Mouse (Mus musculus): ENCODE data around the gene Cdk5rap2. TPM values are rescaled to one million over a fixed set of nuclear protein-coding genes. Genes with fewer than 3 reads are reported as not detected.

The Cdk5rap2 gene
- polyA plus RNA-seq, 1 experiment from 2014 or later = 13.9 TPM

GRCm38 (mm10) chr4:70334995-70335394, 75.2 kb downstream of the Cdk5rap2 start:
- H3K9me3 ChIP-seq = no peaks in the 10 kb centered on the region
- ATAC-seq = no peak
- no peaks in the 10 kb centered on the region for H3K4me1 ChIP-seq (replicated peaks)
- H3K4me3 ChIP-seq (replicated peaks) = no peak overlapping the region
- no peak overlapping the region for H3K4me2 ChIP-seq (replicated peaks)
- no peak overlapping the region for H3K27ac ChIP-seq
- 84% methylated on average over 4 of the region's 4 CpGs for WGBS
- no peaks in the 10 kb centered on the region for H3K36me3 ChIP-seq
- H3K9ac ChIP-seq = no peak overlapping the region
- no peaks in the 10 kb centered on the region for H3K27me3 ChIP-seq (replicated peaks)

- Histone ChIP-seq H3K4me2 (replicated peaks) (no peak overlapping the region), H3K9me3 (no peaks in the 10 kb centered on the region), H3K27me3 (replicated peaks) (no peaks in the 10 kb centered on the region), H3K4me3 (replicated peaks) (no peak overlapping the region), H3K4me1 (replicated peaks) (no peaks in the 10 kb centered on the region), H3K9ac (no peak overlapping the region), H3K27ac (no peak overlapping the region), H3K36me3 (no peaks in the 10 kb centered on the region)
- no peak for ATAC-seq
- 92% methylated on average over 6 of the region's 6 CpGs for WGBS
Measured at GRCm38 (mm10) chr4:70332981-70333380, 77.3 kb downstream of the Cdk5rap2 start.

DNA sequence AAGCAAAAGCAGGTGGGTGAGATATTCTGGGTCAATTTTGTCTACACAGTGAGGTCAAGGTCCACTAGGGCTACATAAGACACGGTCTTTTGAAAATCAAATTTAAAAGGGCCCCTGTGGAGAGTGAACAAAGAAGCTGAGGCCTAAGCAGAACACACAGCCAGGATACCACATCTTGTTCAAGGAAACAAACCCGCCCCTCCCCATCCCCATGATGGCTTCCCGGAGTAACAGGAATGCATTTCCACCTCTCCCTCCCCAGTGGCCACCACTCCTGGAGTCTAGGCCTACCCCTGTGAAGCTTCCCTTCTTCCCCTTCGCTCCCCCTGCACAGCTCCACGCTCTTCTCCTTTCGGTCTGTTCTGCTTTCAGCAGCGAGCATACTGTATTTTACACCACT, 77.7 kb downstream of the Cdk5rap2 start:
- no peak overlapping the region for H3K9ac ChIP-seq
- H3K27me3 ChIP-seq (replicated peaks) = no peaks in the 10 kb centered on the region
- WGBS = 85% methylated on average over 7 of the region's 7 CpGs
- no peak overlapping the region for H3K4me2 ChIP-seq (replicated peaks)
- H3K4me3 ChIP-seq (replicated peaks) = no peak overlapping the region
- ATAC-seq = no peak
- no peaks in the 10 kb centered on the region for H3K36me3 ChIP-seq
- no peaks in the 10 kb centered on the region for H3K9me3 ChIP-seq
- H3K27ac ChIP-seq = no peak overlapping the region
- no peaks in the 10 kb centered on the region for H3K4me1 ChIP-seq (replicated peaks)

- Histone ChIP-seq H3K9ac (no peak overlapping the region), H3K27ac (no peak overlapping the region), H3K9me3 (no peaks in the 10 kb centered on the region), H3K27me3 (replicated peaks) (no peaks in the 10 kb centered on the region), H3K36me3 (no peaks in the 10 kb centered on the region), H3K4me3 (replicated peaks) (no peak overlapping the region), H3K4me1 (replicated peaks) (no peaks in the 10 kb centered on the region), H3K4me2 (replicated peaks) (no peak overlapping the region)
- no peak for ATAC-seq
- WGBS = 89% methylated on average over 6 of the region's 6 CpGs
Measured at GRCm38 (mm10) chr4:70331181-70331580, 79.1 kb downstream of the Cdk5rap2 start.

DNA sequence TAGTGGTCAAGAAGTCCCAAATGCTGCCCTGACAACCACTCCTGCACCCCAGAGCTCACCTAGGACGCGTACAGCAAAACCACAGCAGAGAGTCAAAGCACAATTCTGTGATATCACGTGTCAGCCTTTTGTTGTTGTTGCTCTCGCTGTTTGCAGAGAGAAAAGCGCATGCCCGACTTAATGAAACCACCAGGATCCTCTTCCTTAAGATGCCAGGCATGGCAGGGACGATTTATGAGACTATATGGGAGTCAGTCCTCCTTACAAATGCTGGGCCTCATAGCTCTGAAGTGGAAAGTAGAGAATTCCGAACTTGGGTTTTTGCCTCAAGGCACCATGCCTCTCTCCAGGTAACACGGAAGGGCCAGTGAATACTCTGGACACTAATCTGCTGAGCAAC, 82.2 kb downstream of the Cdk5rap2 start:
- no peak overlapping the region for H3K9ac ChIP-seq
- H3K27me3 ChIP-seq (replicated peaks) = no peaks in the 10 kb centered on the region
- H3K4me2 ChIP-seq (replicated peaks) = no peak overlapping the region
- H3K27ac ChIP-seq = no peak overlapping the region
- H3K4me3 ChIP-seq (replicated peaks) = no peak overlapping the region
- 91% methylated on average over 9 of the region's 9 CpGs for WGBS
- H3K4me1 ChIP-seq (replicated peaks) = no peaks in the 10 kb centered on the region
- no peaks in the 10 kb centered on the region for H3K9me3 ChIP-seq
- ATAC-seq = no peak
- H3K36me3 ChIP-seq = no peaks in the 10 kb centered on the region

GRCm38 (mm10) chr4:70327436-70327835, 82.8 kb downstream of the Cdk5rap2 start:
- no peaks in the 10 kb centered on the region for H3K9me3 ChIP-seq
- H3K4me1 ChIP-seq (replicated peaks) = no peaks in the 10 kb centered on the region
- no peak overlapping the region for H3K9ac ChIP-seq
- H3K27ac ChIP-seq = no peak overlapping the region
- WGBS = 76% methylated on average over 1 of the region's 1 CpGs
- no peaks in the 10 kb centered on the region for H3K36me3 ChIP-seq
- H3K4me3 ChIP-seq (replicated peaks) = no peak overlapping the region
- no peak for ATAC-seq
- H3K27me3 ChIP-seq (replicated peaks) = no peaks in the 10 kb centered on the region
- H3K4me2 ChIP-seq (replicated peaks) = no peak overlapping the region

GRCm38 (mm10) chr4:70321586-70321985, 88.7 kb downstream of the Cdk5rap2 start:
- Histone ChIP-seq H3K27me3 (replicated peaks) (no peaks in the 10 kb centered on the region), H3K36me3 (peaks cover 5% of the 10 kb centered on the region; the same call in 1 of the 2 replicates), H3K4me3 (replicated peaks) (no peak overlapping the region), H3K9ac (no peak overlapping the region), H3K4me2 (replicated peaks) (no peak overlapping the region), H3K27ac (no peak overlapping the region), H3K4me1 (replicated peaks) (no peaks in the 10 kb centered on the region), H3K9me3 (no peaks in the 10 kb centered on the region)
- ATAC-seq = no peak
- WGBS = 53% methylated on average over 1 of the region's 1 CpGs

DNA sequence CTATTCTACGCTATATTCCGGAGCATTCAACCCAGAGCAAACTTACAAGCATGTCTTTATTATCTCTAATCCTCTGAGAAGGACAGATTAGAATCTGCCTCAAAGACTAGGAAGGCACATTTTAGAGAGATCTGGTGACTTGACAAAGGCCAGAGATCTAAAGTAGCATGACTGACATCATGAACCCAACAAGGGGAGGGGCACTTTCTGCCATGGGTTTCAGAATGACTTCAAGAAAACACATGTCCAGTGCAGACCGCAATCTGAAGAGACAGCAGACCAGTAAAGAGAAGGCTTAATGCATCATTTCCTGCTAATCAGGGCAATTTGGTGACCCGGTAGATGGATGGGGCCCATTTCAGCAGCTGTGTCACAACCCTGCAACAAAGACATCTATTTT, 98.1 kb downstream of the Cdk5rap2 start:
- no peak overlapping the region for H3K9ac ChIP-seq
- H3K4me3 ChIP-seq (replicated peaks) = no peak overlapping the region
- no peaks in the 10 kb centered on the region for H3K4me1 ChIP-seq (replicated peaks)
- no peak for ATAC-seq
- WGBS = 72% methylated on average over 4 of the region's 4 CpGs
- H3K36me3 ChIP-seq = peaks cover 5% of the 10 kb centered on the region; the same call in 1 of the 2 replicates
- no peaks in the 10 kb centered on the region for H3K27me3 ChIP-seq (replicated peaks)
- H3K9me3 ChIP-seq = no peaks in the 10 kb centered on the region
- H3K4me2 ChIP-seq (replicated peaks) = no peak overlapping the region
- H3K27ac ChIP-seq = no peak overlapping the region

DNA sequence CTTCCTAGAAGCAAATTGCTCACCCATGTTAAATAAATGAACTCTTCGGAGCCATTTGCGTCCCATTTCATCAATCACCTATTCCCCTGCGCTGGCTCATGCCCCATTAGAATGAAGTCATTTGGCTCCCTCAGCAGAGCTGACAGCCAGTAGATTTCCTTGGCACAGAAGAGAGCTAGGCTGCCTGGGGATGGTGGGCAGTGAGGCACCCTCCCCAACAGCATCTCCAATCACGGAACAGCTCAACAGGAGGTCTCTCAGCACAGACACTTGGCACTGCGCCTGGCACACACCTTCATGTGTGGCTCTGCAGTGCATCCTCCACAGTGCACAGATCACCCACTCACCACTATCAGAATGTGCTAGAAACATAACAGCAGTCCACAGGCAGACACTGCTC, 98.7 kb downstream of the Cdk5rap2 start:
- ATAC-seq = peak; percentile 47
- WGBS = 67% methylated on average over 5 of the region's 5 CpGs
- no peaks in the 10 kb centered on the region for H3K4me1 ChIP-seq (replicated peaks)
- H3K9ac ChIP-seq = no peak overlapping the region
- H3K27ac ChIP-seq = no peak overlapping the region
- H3K4me2 ChIP-seq (replicated peaks) = no peak overlapping the region
- no peak overlapping the region for H3K4me3 ChIP-seq (replicated peaks)
- H3K36me3 ChIP-seq = no peaks in the 10 kb centered on the region; the same call in 1 of the 2 replicates
- H3K27me3 ChIP-seq (replicated peaks) = no peaks in the 10 kb centered on the region
- H3K9me3 ChIP-seq = no peaks in the 10 kb centered on the region

DNA sequence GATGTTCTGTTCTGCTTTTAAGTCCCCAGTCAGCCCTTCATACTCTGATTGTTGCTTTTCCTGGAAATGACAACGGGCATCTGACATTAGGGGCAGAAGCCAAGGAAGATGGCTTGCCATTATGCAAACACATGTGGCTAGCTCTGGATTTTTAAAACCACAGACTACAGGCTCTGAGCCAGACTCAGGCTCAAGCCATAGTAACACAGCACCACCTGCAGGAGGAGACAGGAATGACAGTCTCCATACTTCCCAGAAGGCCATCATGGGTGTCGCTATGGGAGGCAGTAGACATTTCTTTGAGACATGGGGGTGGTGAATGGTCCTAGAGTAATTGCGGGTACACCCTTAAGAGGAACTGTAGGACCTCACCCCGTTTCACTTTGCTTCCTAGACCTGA, 103.0 kb downstream of the Cdk5rap2 start:
- Histone ChIP-seq H3K27ac (no peak overlapping the region), H3K9me3 (no peaks in the 10 kb centered on the region), H3K4me2 (replicated peaks) (no peak overlapping the region), H3K36me3 (no peaks in the 10 kb centered on the region), H3K9ac (no peak overlapping the region), H3K4me1 (replicated peaks) (no peaks in the 10 kb centered on the region), H3K27me3 (replicated peaks) (no peaks in the 10 kb centered on the region), H3K4me3 (replicated peaks) (no peak overlapping the region)
- WGBS = 69% methylated on average over 4 of the region's 4 CpGs
- ATAC-seq = no peak

DNA sequence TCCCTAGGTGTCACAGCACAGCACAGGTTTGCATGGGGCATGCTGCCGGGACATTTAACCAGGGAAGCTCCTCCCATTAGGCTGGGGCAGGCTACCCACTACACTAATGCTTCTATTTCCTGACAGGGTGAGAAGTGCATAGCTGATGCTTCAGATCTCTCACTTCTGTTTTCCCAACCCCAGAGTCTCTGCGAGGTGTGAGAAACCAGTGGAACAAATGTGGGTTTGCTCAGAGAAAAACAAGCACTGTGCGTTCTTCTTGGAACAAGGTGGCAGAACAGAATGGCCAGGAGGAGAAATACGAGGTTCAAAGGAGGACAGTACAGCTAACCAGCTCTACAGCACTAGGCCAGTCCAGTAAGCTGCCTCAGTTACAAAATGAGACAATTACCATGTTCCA, 106.4 kb downstream of the Cdk5rap2 start:
- no peak for ATAC-seq
- Histone ChIP-seq H3K9ac (no peak overlapping the region), H3K4me1 (replicated peaks) (no peaks in the 10 kb centered on the region), H3K9me3 (no peaks in the 10 kb centered on the region), H3K4me2 (replicated peaks) (no peak overlapping the region), H3K36me3 (no peaks in the 10 kb centered on the region), H3K27ac (no peak overlapping the region), H3K4me3 (replicated peaks) (no peak overlapping the region), H3K27me3 (replicated peaks) (no peaks in the 10 kb centered on the region)
- WGBS = 56% methylated on average over 4 of the region's 4 CpGs

DNA sequence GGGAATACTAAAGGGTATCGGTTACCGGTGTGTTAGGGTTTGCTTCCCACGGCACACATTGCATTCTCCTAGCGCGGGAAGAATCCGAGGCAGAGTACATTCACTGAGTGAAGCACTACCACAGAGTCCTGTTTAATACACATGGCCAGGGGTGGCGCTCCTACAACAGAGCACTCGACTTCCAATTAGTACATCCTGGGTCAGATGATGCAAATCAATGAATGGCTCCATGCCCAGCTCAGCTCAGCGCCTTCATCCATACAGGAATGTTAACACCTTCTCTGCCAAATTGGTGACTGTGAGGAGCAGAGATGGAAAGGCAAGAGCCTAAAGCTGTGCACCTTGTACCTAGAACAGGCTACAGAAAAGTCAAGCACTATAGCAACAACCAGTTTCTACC, 109.1 kb downstream of the Cdk5rap2 start:
- Histone ChIP-seq H3K4me2 (replicated peaks) (no peak overlapping the region), H3K4me1 (replicated peaks) (no peaks in the 10 kb centered on the region), H3K9ac (no peak overlapping the region), H3K27me3 (replicated peaks) (no peaks in the 10 kb centered on the region), H3K36me3 (0 out of 2 replicates have a peak, but pooled peaks cover 6% of the 10 kb centered on the region), H3K4me3 (replicated peaks) (no peak overlapping the region), H3K9me3 (no peaks in the 10 kb centered on the region), H3K27ac (no peak overlapping the region)
- 87% methylated on average over 9 of the region's 9 CpGs for WGBS
- ATAC-seq = no peak

GRCm38 (mm10) chr4:70289361-70289760, 120.9 kb downstream of the Cdk5rap2 start:
- Histone ChIP-seq H3K27me3 (replicated peaks) (no peaks in the 10 kb centered on the region), H3K4me2 (replicated peaks) (no peak overlapping the region), H3K9me3 (no peaks in the 10 kb centered on the region), H3K9ac (no peak overlapping the region), H3K36me3 (no peaks in the 10 kb centered on the region), H3K27ac (no peak overlapping the region), H3K4me3 (replicated peaks) (no peak overlapping the region), H3K4me1 (replicated peaks) (no peaks in the 10 kb centered on the region)
- 88% methylated on average over 6 of the region's 6 CpGs for WGBS
- ATAC-seq = no peak
